ENCODE assay signal across 9 mouse cellular contexts in genomic region chr5:45402632-45403031, GRCm38 (mm10). TPM values are rescaled to one million over a fixed set of nuclear protein-coding genes. Genes with fewer than 3 reads are reported as not detected.
DNase-seq lines count a peak whose midpoint lies in the region; ATAC-seq and TF ChIP-seq lines count a peak whose summit lies in the region.
"Had no signal": no experiment of that assay in that cellular context is flagged by ENCODE, and none has a peak within 500 bp of the region (broad histone marks: within the 10 kb centered on the region; RNA-seq: fewer than 3 reads in every experiment).

No protein-coding gene starts in this region.

- no peaks in the 10 kb centered on the region for H3K36me3 ChIP-seq in C2C12 (ENCODE audit: control insufficient read depth, insufficient read depth)
- no peaks in the 10 kb centered on the region for H3K36me3 ChIP-seq in kidney, postnatal 0 days (ENCODE audit: insufficient read depth, low read length)
- no peaks in the 10 kb centered on the region for H3K36me3 ChIP-seq in liver, adult 2 months (ENCODE audit: control insufficient read depth, insufficient read depth, low read length)
- no peaks in the 10 kb centered on the region for H3K36me3 ChIP-seq in neural tube, embryonic 14.5 days (ENCODE audit: control insufficient read depth, insufficient read depth, low read length)

- H3K4me2 ChIP-seq in kidney, postnatal 0 days (ENCODE audit: low read length), result no peak overlapping the region
- H3K4me2 ChIP-seq in neural tube, embryonic 14.5 days (ENCODE audit: low read depth, low read length), result no peak overlapping the region

- H3K79me3 ChIP-seq in C2C12 (ENCODE audit: low read depth), result no peaks in the 10 kb centered on the region

- TF ChIP-seq POLR2A in liver, adult 2 months (IDR thresholded peaks at IDR 0.05; ENCODE audit: extremely low read depth, insufficient read depth, low read length), result no peak

- peak; percentile 66 for TF ChIP-seq CTCF in C2C12 (IDR thresholded peaks at IDR 0.05; ENCODE audit: control insufficient read depth, insufficient read depth, insufficient read length)
- peak; percentile 93 for TF ChIP-seq CTCF in kidney, postnatal 0 days (IDR thresholded peaks at IDR 0.05; ENCODE audit: low read depth)
- TF ChIP-seq CTCF in liver, adult 2 months (IDR thresholded peaks at IDR 0.05; ENCODE audit: low read depth, low read length), result peak; percentile 90

- H3K4me1 ChIP-seq in kidney, postnatal 0 days (replicated peaks; ENCODE audit: insufficient read depth, low read length), result no peaks in the 10 kb centered on the region
- H3K4me1 ChIP-seq in liver, adult 2 months (ENCODE audit: control insufficient read depth, insufficient read depth, low read length), result no peaks in the 10 kb centered on the region
- no peaks in the 10 kb centered on the region for H3K4me1 ChIP-seq in neural tube, embryonic 14.5 days (ENCODE audit: control insufficient read depth, insufficient read depth, low read length)

- no peaks in the 10 kb centered on the region for H3K27me3 ChIP-seq in C2C12 (ENCODE audit: control insufficient read depth, insufficient read depth, insufficient read length)
- no peaks in the 10 kb centered on the region for H3K27me3 ChIP-seq in kidney, postnatal 0 days (ENCODE audit: insufficient read depth, low read length)
- H3K27me3 ChIP-seq in liver, adult 2 months (ENCODE audit: control insufficient read depth, insufficient read depth, low read length), result 0 out of 2 replicates have a peak, but pooled peaks cover 2% of the 10 kb centered on the region
- no peaks in the 10 kb centered on the region for H3K27me3 ChIP-seq in neural tube, embryonic 14.5 days (ENCODE audit: control insufficient read depth, insufficient read depth, low read length)

- ATAC-seq in granulocyte monocyte progenitor cell, adult 5-6 weeks (replicated peaks; ENCODE audit: poor library complexity, severe bottlenecking), result peak; percentile 81
- 0 out of 2 replicates have a peak, but pooled peaks have one; percentile 46 for ATAC-seq in kidney, postnatal 0 days (replicated peaks; ENCODE audit: low FRiP score, low read depth)
- ATAC-seq in neural tube, embryonic 14.5 days (ENCODE audit: low read depth), result peak; percentile 90

- 15% methylated on average over 11 of the region's 11 CpGs for WGBS in kidney, postnatal 0 days
- 23% methylated on average over 11 of the region's 11 CpGs for WGBS in liver, adult 2 months
- 17% methylated on average over 11 of the region's 11 CpGs for WGBS in neural tube, embryonic 14.5 days

- no peak overlapping the region for H3K9ac ChIP-seq in kidney, postnatal 0 days (ENCODE audit: low read depth, low read length)
- H3K9ac ChIP-seq in liver, adult 2 months (ENCODE audit: low read depth, low read length), result no peak overlapping the region
- H3K9ac ChIP-seq in neural tube, embryonic 14.5 days (replicated peaks; ENCODE audit: low read depth, low read length), result no peak overlapping the region

- no peak overlapping the region for H3K4me3 ChIP-seq in C2C12 (ENCODE audit: insufficient read depth, poor library complexity, severe bottlenecking)
- no peak overlapping the region for H3K4me3 ChIP-seq in kidney, postnatal 0 days (replicated peaks; ENCODE audit: low read depth, low read length)
- H3K4me3 ChIP-seq in liver, adult 2 months (ENCODE audit: insufficient read depth, low read depth, low read length), result no peak overlapping the region
- H3K4me3 ChIP-seq in neural tube, embryonic 14.5 days (ENCODE audit: low read depth, low read length), result no peak overlapping the region

- no peak overlapping the region for H3K27ac ChIP-seq in kidney, postnatal 0 days
- no peak overlapping the region for H3K27ac ChIP-seq in liver, adult 2 months (replicated peaks; ENCODE audit: insufficient read depth, low read depth, low read length)
- no peak overlapping the region for H3K27ac ChIP-seq in neural tube, embryonic 14.5 days (ENCODE audit: low read depth, low read length)

- H3K9me3 ChIP-seq in kidney, postnatal 0 days (replicated peaks; ENCODE audit: low read length), result no peaks in the 10 kb centered on the region
- H3K9me3 ChIP-seq in neural tube, embryonic 14.5 days (ENCODE audit: control insufficient read depth, low read length), result no peaks in the 10 kb centered on the region

- no peaks in the 10 kb centered on the region for H3K79me2 ChIP-seq in C2C12 (ENCODE audit: control insufficient read depth, insufficient read depth)
- H3K79me2 ChIP-seq in liver, adult 2 months (ENCODE audit: control insufficient read depth, insufficient read depth, low read length), result no peaks in the 10 kb centered on the region

- H3ac ChIP-seq in C2C12 (ENCODE audit: control insufficient read depth, insufficient read length, low read depth), result no peak overlapping the region

- DNase-seq in adrenal gland, adult 8-10 months, result peak; percentile 43
- peak; percentile 88 for DNase-seq in embryo, embryonic 11 days
- peak; percentile 89 for DNase-seq in kidney, postnatal 0 days (ENCODE audit: low spot score)
- DNase-seq in liver, adult 2 months (ENCODE audit: extremely low read depth, low read depth, low spot score), result peak; percentile 32
- peak; percentile 60 for DNase-seq in thymus, postnatal 0 days (ENCODE audit: low spot score)

TF ChIP-seq in C2C12, 6 proteins besides CTCF, POLR2A, EP300 and RAD21:
- TF ChIP-seq USF1 (IDR thresholded peaks at IDR 0.05; ENCODE audit: low read depth) (no peak), MYOG (IDR thresholded peaks at IDR 0.05; ENCODE audit: control insufficient read depth, extremely low read depth, insufficient read length) (no peak), CEBPB (IDR thresholded peaks at IDR 0.05; ENCODE audit: low read depth) (no peak), FOSL1 (IDR thresholded peaks at IDR 0.05; ENCODE audit: insufficient read depth, low read length, poor library complexity, severe bottlenecking) (no peak), MYOD1 (IDR thresholded peaks at IDR 0.05; ENCODE audit: control insufficient read depth, insufficient read length, low read depth) (no peak), MAX (IDR thresholded peaks at IDR 0.05) (no peak)

RNA-seq across cellular contexts. Expression of gene Qdpr, which starts 47.4 kb away (rescaled TPM):
- polyA plus RNA-seq in C2C12 (2012; fragmentation: generic; extraction: Trizol), result 49.1 TPM
- total RNA-seq in adrenal gland, adult 8-10 months (2022), result 100 to 1,000 TPM; 112 to 136 (median 124) TPM
- total RNA-seq in granulocyte monocyte progenitor cell, adult 5-6 weeks (2014; fragmentation: Nextera tagmentation), result 123 and 124 TPM in 2 replicates
- 35.4 and 47.3 TPM in 2 replicates for total RNA-seq in granulocyte monocyte progenitor cell, adult 5-6 weeks (2017)
- 297 and 318 TPM in 2 replicates for polyA plus RNA-seq in kidney, postnatal 0 days (2015; fragmentation: Nextera tagmentation; extraction: Ambion mirVana)
- total RNA-seq in liver, adult 2 months (2014; rRNA removed), result 640 and 691 TPM in 2 replicates
- 491 and 636 TPM in 2 replicates for polyA plus RNA-seq in liver, adult 2 months (2012; rRNA removed)
- 104 TPM in 2 replicates for polyA plus RNA-seq in neural tube, embryonic 14.5 days (2014; fragmentation: Nextera tagmentation; extraction: Ambion mirVana)
- polyA plus RNA-seq in thymus, postnatal 0 days (2015; fragmentation: Nextera tagmentation; extraction: Ambion mirVana), result 125 and 126 TPM in 2 replicates

RNA-seq across cellular contexts. Expression of gene Clrn2, which starts 50.9 kb away (rescaled TPM):
- not detected for polyA plus RNA-seq in C2C12 (2012; fragmentation: generic; extraction: Trizol)
- total RNA-seq in adrenal gland, adult 8-10 months (2022), result not detected
- not detected in 2 replicates for total RNA-seq in granulocyte monocyte progenitor cell, adult 5-6 weeks (2014; fragmentation: Nextera tagmentation)
- total RNA-seq in granulocyte monocyte progenitor cell, adult 5-6 weeks (2017), result not detected in 2 replicates
- not detected in 2 replicates for polyA plus RNA-seq in kidney, postnatal 0 days (2015; fragmentation: Nextera tagmentation; extraction: Ambion mirVana)
- not detected in 2 replicates for total RNA-seq in liver, adult 2 months (2014; rRNA removed)
- polyA plus RNA-seq in liver, adult 2 months (2012; rRNA removed), result not detected in 2 replicates
- polyA plus RNA-seq in neural tube, embryonic 14.5 days (2014; fragmentation: Nextera tagmentation; extraction: Ambion mirVana), result 0.30 TPM in 1 of 2 replicates, not detected in the other
- polyA plus RNA-seq in thymus, postnatal 0 days (2015; fragmentation: Nextera tagmentation; extraction: Ambion mirVana), result not detected in 2 replicates
- polyA plus RNA-seq: heart, embryonic 14.5 days had no signal

Comparison
In these comparisons a context has a peak if more than half of its experiments do, and no peak if none do; other contexts are left out.
1. DNase-seq: peak in every context shown above with its lines; median percentile 89 in kidney, postnatal 0 days; 88 in embryo, embryonic 11 days; 60 in thymus, postnatal 0 days; 43 in adrenal gland, adult 8-10 months; 32 in liver, adult 2 months.